ENCODE assay signal across 12 mouse cellular contexts in genomic region chr6:135182925-135183324, GRCm38 (mm10). TPM values are rescaled to one million over a fixed set of nuclear protein-coding genes. Genes with fewer than 3 reads are reported as not detected.
DNase-seq lines count a peak whose midpoint lies in the region; ATAC-seq and TF ChIP-seq lines count a peak whose summit lies in the region.
"Had no signal": no experiment of that assay in that cellular context is flagged by ENCODE, and none has a peak within 500 bp of the region (broad histone marks: within the 10 kb centered on the region; RNA-seq: fewer than 3 reads in every experiment).

No protein-coding gene starts in this region.

- H3K4me2 ChIP-seq in forebrain, embryonic 16.5 days (ENCODE audit: low read length) = no peak overlapping the region
- H3K4me2 ChIP-seq: forebrain, embryonic 12.5 days; limb, embryonic 13.5 days; midbrain, embryonic 13.5 days had no signal

- no peak overlapping the region for H3K9ac ChIP-seq in forebrain, embryonic 16.5 days (replicated peaks; ENCODE audit: low read depth, low read length)
- H3K9ac ChIP-seq: forebrain, embryonic 12.5 days; limb, embryonic 13.5 days; midbrain, embryonic 13.5 days had no signal

- no peaks in the 10 kb centered on the region for H3K36me3 ChIP-seq in E14TG2a.4 (ENCODE audit: insufficient read depth, low read length)
- H3K36me3 ChIP-seq in forebrain, embryonic 16.5 days (ENCODE audit: control insufficient read depth, insufficient read depth) = no peaks in the 10 kb centered on the region
- H3K36me3 ChIP-seq: forebrain, embryonic 12.5 days; limb, embryonic 13.5 days; midbrain, embryonic 13.5 days had no signal

- peaks cover 12% of the 10 kb centered on the region for H3K4me1 ChIP-seq in E14TG2a.4 (replicated peaks; ENCODE audit: low read depth, low read length)
- H3K4me1 ChIP-seq in embryonic fibroblast, embryonic 13.5 days (ENCODE audit: control insufficient read depth, insufficient read depth, low read length) = no peaks in the 10 kb centered on the region; the same call in 1 of the 2 replicates
- H3K4me1 ChIP-seq in forebrain, embryonic 16.5 days (replicated peaks; ENCODE audit: control insufficient read depth, insufficient read depth, low read length) = no peaks in the 10 kb centered on the region
- H3K4me1 ChIP-seq: forebrain, embryonic 12.5 days; limb, embryonic 13.5 days; midbrain, embryonic 13.5 days had no signal

- WGBS in forebrain, embryonic 16.5 days = 56% methylated on average over 4 of the region's 5 CpGs

- 0 out of 2 replicates have a peak, but pooled peaks have one; percentile 30 for TF ChIP-seq CTCF in layer of hippocampus, adult 2 months (conservative IDR thresholded peaks at IDR 0.05)
- TF ChIP-seq CTCF in E14TG2a.4 (conservative IDR thresholded peaks at IDR 0.05; ENCODE audit: low read length) = peak; percentile 34
- 0 out of 2 replicates have a peak, but pooled peaks have one; percentile 12 for TF ChIP-seq CTCF in embryonic fibroblast, embryonic 13.5 days (IDR thresholded peaks at IDR 0.05; ENCODE audit: borderline replicate concordance, insufficient read depth, low read length)

- no peak for TF ChIP-seq POLR2A in embryonic fibroblast, embryonic 13.5 days (IDR thresholded peaks at IDR 0.05; ENCODE audit: low read depth, low read length)

- no peak overlapping the region for H3K27ac ChIP-seq in layer of hippocampus, adult 2 months
- H3K27ac ChIP-seq in embryonic fibroblast, embryonic 13.5 days (ENCODE audit: insufficient read depth, low read length) = no peak overlapping the region
- no peak overlapping the region for H3K27ac ChIP-seq in forebrain, embryonic 16.5 days (ENCODE audit: low read length)
- H3K27ac ChIP-seq: forebrain, embryonic 12.5 days; limb, embryonic 13.5 days; midbrain, embryonic 13.5 days had no signal

- H3K27me3 ChIP-seq in E14TG2a.4 (ENCODE audit: insufficient read depth, low read length) = 0 out of 2 replicates have a peak, but pooled peaks cover 2% of the 10 kb centered on the region
- no peaks in the 10 kb centered on the region for H3K27me3 ChIP-seq in forebrain, embryonic 16.5 days (replicated peaks; ENCODE audit: control insufficient read depth, insufficient read depth, low read length)

- no peaks in the 10 kb centered on the region for H3K9me3 ChIP-seq in E14TG2a.4 (ENCODE audit: low read length)
- H3K9me3 ChIP-seq in forebrain, embryonic 16.5 days (ENCODE audit: control insufficient read depth, low read length) = no peaks in the 10 kb centered on the region
- H3K9me3 ChIP-seq: forebrain, embryonic 12.5 days; limb, embryonic 13.5 days; midbrain, embryonic 13.5 days had no signal

- no peak overlapping the region for H3K4me3 ChIP-seq in layer of hippocampus, adult 2 months
- H3K4me3 ChIP-seq in E14TG2a.4 (replicated peaks; ENCODE audit: low read length) = no peak overlapping the region
- no peak overlapping the region for H3K4me3 ChIP-seq in embryonic fibroblast, embryonic 13.5 days (ENCODE audit: insufficient read depth, low read length)
- H3K4me3 ChIP-seq in forebrain, embryonic 16.5 days (replicated peaks; ENCODE audit: low read length) = no peak overlapping the region
- H3K4me3 ChIP-seq: forebrain, embryonic 12.5 days; limb, embryonic 13.5 days; midbrain, embryonic 13.5 days had no signal

- no peak for DNase-seq in layer of hippocampus, adult 2 months (ENCODE audit: low spot score in 2 of 2)
- DNase-seq in layer of hippocampus, adult 9-10 months (ENCODE audit: low spot score) = no peak
- DNase-seq in left cerebral cortex, adult 9 months (ENCODE audit: low spot score in 2 of 2) = no peak
- no peak for DNase-seq in layer of hippocampus, postnatal 25 days (ENCODE audit: extremely low spot score in 1 of 2, low spot score in 1 of 2)
- DNase-seq: gastrocnemius, postnatal 25 days had no signal

- peak; percentile 67 for ATAC-seq in megakaryocyte progenitor cell, adult 5-6 weeks (replicated peaks; ENCODE audit: poor library complexity)
- ATAC-seq in forebrain, embryonic 16.5 days = no peak
- ATAC-seq: midbrain, embryonic 13.5 days had no signal

RNA-seq across cellular contexts. Expression of gene Fam234b, which starts 14.9 kb away (rescaled TPM):
- 100 to 1,000 TPM; 161 to 166 TPM for total RNA-seq in layer of hippocampus, adult 2 months (2021)
- polyA plus RNA-seq in embryonic fibroblast, embryonic 13.5 days (2011; ENCODE audit: insufficient read length, low read depth, missing spikeins) = 10.1 and 13.7 TPM in 2 replicates
- 5.9 and 6.5 TPM in 2 replicates for total RNA-seq in megakaryocyte progenitor cell, adult 5-6 weeks (2015)
- total RNA-seq in megakaryocyte progenitor cell, adult 5-6 weeks (2017) = 5.4 and 6.8 TPM in 2 replicates
- polyA plus RNA-seq in forebrain, embryonic 16.5 days (2015; fragmentation: Nextera tagmentation; extraction: Ambion mirVana) = 93.7 and 103 TPM in 2 replicates
- 100 to 1,000 TPM; 156 to 157 TPM for total RNA-seq in layer of hippocampus, postnatal 25 days (2021)

RNA-seq across cellular contexts. Expression of gene Hebp1, which starts 14.9 kb away (rescaled TPM):
- total RNA-seq in layer of hippocampus, adult 2 months (2021) = 10 to 100 TPM; 74.1 to 79.1 TPM
- 32.3 and 41.7 TPM in 2 replicates for polyA plus RNA-seq in embryonic fibroblast, embryonic 13.5 days (2011; ENCODE audit: insufficient read length, low read depth, missing spikeins)
- total RNA-seq in megakaryocyte progenitor cell, adult 5-6 weeks (2015) = 12.9 and 15.0 TPM in 2 replicates
- total RNA-seq in megakaryocyte progenitor cell, adult 5-6 weeks (2017) = 20.0 and 21.2 TPM in 2 replicates
- polyA plus RNA-seq in forebrain, embryonic 16.5 days (2015; fragmentation: Nextera tagmentation; extraction: Ambion mirVana) = 2.7 and 4.8 TPM in 2 replicates
- total RNA-seq in layer of hippocampus, postnatal 25 days (2021) = 10 to 100 TPM; 68.8 to 86.0 TPM

Comparison
In these comparisons a context has a peak if more than half of its experiments do, and no peak if none do; other contexts are left out.
1. RNA of gene Fam234b, which starts 14.9 kb away (total RNA-seq): 161 to 166 TPM in layer of hippocampus, adult 2 months and 156 to 157 TPM in layer of hippocampus, postnatal 25 days; 5.4 to 6.8 TPM in megakaryocyte progenitor cell, adult 5-6 weeks; every median in the first group is over 10 times any median in the second.
2. Peak in every context shown above with its lines, with median percentiles within 50 percentile points of each other: CTCF ChIP-seq.